Mouse (Mus musculus) ES-Bruce4 (cell line): ENCODE results near the gene Abcc3. TPM values are rescaled to one million over a fixed set of nuclear protein-coding genes. Genes with fewer than 3 reads are reported as not detected.
A peak's percentile ranks its signal among the peaks of the same experiment; 100 is the strongest.

ENCODE experiments used
- H3K27ac ChIP-seq: 2 replicates; pipeline ENCODE4 v1.5.1; 2012; ENCODE audit warnings: low read length, inconsistent platforms; ENCODE audit not compliant: insufficient read depth
- H3K27me3 ChIP-seq: 2 replicates; pipeline ENCODE4 v1.6.1; 2012; ENCODE audit warnings: mild to moderate bottlenecking, low read length, inconsistent platforms; ENCODE audit not compliant: control insufficient read depth, poor library complexity, insufficient read depth, severe bottlenecking
- H3K36me3 ChIP-seq: 2 replicates; pipeline ENCODE4 v1.6.1; 2012; ENCODE audit warnings: inconsistent platforms, mild to moderate bottlenecking, low read length, moderate library complexity; ENCODE audit not compliant: control insufficient read depth, poor library complexity, insufficient read depth, severe bottlenecking
- H3K4me1 ChIP-seq: one replicate; pipeline ENCODE4 v1.8.1; 2011; ENCODE audit warnings: low read length; ENCODE audit not compliant: control insufficient read depth, insufficient read depth
- H3K4me3 ChIP-seq: 2 replicates; pipeline ENCODE4 v1.5.1; 2011; ENCODE audit warnings: low read depth, mild to moderate bottlenecking, low read length
- H3K9ac ChIP-seq: 2 replicates; pipeline ENCODE4 v1.6.1; 2012; ENCODE audit warnings: low read depth, mild to moderate bottlenecking, inconsistent platforms; ENCODE audit not compliant: poor library complexity, severe bottlenecking
- H3K9me3 ChIP-seq: replicated peaks from 2 replicates; pipeline ENCODE4 v1.6.1; 2012; ENCODE audit warnings: mild to moderate bottlenecking, low read length, inconsistent platforms; ENCODE audit not compliant: control insufficient read depth, poor library complexity, insufficient read depth, severe bottlenecking
- CTCF ChIP-seq: IDR thresholded peaks from one replicate; pipeline ENCODE4 v1.8.1; 2011; ENCODE audit warnings: low read depth, low read length
- EP300 ChIP-seq: IDR thresholded peaks from 2 replicates; pipeline ENCODE4 v1.6.1; 2011; ENCODE audit warnings: low read depth, low read length; ENCODE audit not compliant: insufficient read depth
- POLR2A ChIP-seq: IDR thresholded peaks from one replicate; pipeline ENCODE4 v1.8.1; 2011; ENCODE audit warnings: low read length; ENCODE audit not compliant: insufficient read depth
- polyA plus RNA-seq: library from polyadenylated mRNA; stranded (reverse); fragments of >200 nt; gene quantifications from 2 replicates; pipeline ENCODE4 v1.2.4, GENCODE M21; 2011; ENCODE audit warnings: low read depth; ENCODE audit not compliant: missing spikeins, insufficient read depth, insufficient read length

Abcc3 gene
- polyA plus RNA-seq, 1 experiment = 0.24 TPM

DNA sequence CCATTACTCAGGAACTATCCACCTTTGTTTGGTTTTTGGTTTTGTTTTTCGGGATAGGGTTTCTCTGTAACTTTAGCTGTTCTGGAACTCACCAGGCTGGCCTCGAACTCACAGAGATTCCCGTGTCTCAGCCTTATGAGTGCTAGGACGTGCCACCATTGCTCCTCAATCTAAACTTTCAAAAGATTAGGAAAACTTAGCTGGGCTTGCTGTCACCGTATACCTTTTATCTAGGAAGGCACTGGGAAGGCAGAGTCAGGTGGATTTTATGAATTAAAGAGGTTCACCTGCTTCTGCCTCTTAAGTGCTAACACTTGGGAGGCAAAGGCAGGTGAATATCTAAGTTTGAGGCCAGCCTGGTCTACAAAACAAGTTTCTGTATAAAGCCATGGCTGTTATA is 70.2 kb downstream of the Abcc3 start:
- TF ChIP-seq EP300 = no peak
- TF ChIP-seq CTCF = no peak
- no peak for TF ChIP-seq POLR2A
- H3K4me1 ChIP-seq = no peaks in the 10 kb centered on the region

GRCm38 (mm10) chr11:94321931-94322400 is 70.8 kb downstream of the Abcc3 start, which contains the start of gene Luc7l3:
TSS of gene Luc7l3 (minus strand) at chr11:94321988.
- H3K27me3 ChIP-seq = no peaks in the 10 kb centered on the region
- TF ChIP-seq POLR2A (peak; percentile 30), CTCF (no peak)

More for the DNA sequence above, 70.2 kb downstream of the Abcc3 start:
- peaks cover 14% of the 10 kb centered on the region for H3K36me3 ChIP-seq
- no peaks in the 10 kb centered on the region for H3K9me3 ChIP-seq
- peak overlapping the region; percentile 59 for H3K4me3 ChIP-seq
- H3K27ac ChIP-seq = peak overlapping the region; percentile 90
- no peaks in the 10 kb centered on the region for H3K27me3 ChIP-seq
- H3K9ac ChIP-seq = peak overlapping the region; percentile 100

GRCm38 (mm10) chr11:94320969-94321930 is 71.5 kb downstream of the Abcc3 start:
- peak overlapping the region; percentile 100 for H3K9ac ChIP-seq
- peaks cover 24% of the 10 kb centered on the region for H3K36me3 ChIP-seq
- TF ChIP-seq CTCF (no peak), POLR2A (no peak), EP300 (no peak)
- peak overlapping the region; percentile 49 for H3K27ac ChIP-seq
- peak overlapping the region; percentile 99 for H3K4me3 ChIP-seq
- no peaks in the 10 kb centered on the region for H3K4me1 ChIP-seq
- no peaks in the 10 kb centered on the region for H3K27me3 ChIP-seq
- no peaks in the 10 kb centered on the region for H3K9me3 ChIP-seq

More at GRCm38 (mm10) chr11:94321931-94322400, 70.8 kb downstream of the Abcc3 start, which contains the start of gene Luc7l3:
- Histone ChIP-seq H3K4me1 (no peaks in the 10 kb centered on the region), H3K27ac (peak within 1 kb of the TSS; percentile 90), H3K4me3 (peak within 1 kb of the TSS; percentile 99), H3K9me3 (no peaks in the 10 kb centered on the region), H3K9ac (peak within 1 kb of the TSS; percentile 100), H3K36me3 (peaks cover 20% of the 10 kb centered on the region)

DNA sequence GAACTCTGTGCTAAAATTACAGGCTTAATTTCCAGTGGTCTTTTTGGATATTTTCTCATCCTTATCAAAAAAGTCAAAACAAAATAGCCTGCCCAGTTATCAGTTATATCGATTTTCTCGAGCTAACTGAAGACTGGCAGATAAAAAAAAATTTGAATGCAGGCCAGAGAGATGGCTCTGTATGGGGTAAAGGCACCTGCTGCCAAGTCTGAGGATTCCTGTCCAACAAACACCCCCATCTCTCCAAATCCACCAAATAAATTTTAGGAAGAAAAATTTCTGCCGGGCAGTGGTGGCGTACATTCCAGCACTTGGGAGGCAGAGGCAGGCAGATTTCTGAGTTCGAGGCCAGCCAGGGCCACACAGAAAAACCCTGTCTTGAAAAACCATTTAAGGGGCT is 74.7 kb downstream of the Abcc3 start:
- no peak overlapping the region; the same call in 1 of the 2 replicates for H3K4me3 ChIP-seq
- H3K9me3 ChIP-seq = no peaks in the 10 kb centered on the region

DNA sequence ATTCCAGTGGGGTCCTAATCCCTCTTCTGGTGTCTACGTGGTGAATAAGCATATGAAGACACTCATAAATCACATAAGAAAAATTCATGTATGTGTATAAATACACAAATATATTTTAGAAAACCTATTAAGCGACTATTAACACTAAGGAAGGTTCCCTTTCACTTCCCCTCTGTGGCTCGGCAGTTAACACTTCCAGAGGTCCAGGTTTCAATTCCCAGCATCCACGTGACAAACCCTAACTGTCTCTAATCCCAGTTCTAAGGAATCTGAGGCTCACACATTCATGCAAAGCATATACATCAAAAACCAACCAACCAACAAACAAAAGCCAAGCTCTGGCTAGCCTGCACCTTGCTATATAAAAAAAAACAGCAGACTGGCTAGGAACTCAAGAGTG is 75.3 kb downstream of the Abcc3 start:
- peaks cover 36% of the 10 kb centered on the region for H3K36me3 ChIP-seq
- TF ChIP-seq POLR2A = no peak
- TF ChIP-seq EP300 = no peak
- no peak for TF ChIP-seq CTCF
- no peak overlapping the region for H3K4me3 ChIP-seq
- no peak overlapping the region for H3K27ac ChIP-seq
- H3K27me3 ChIP-seq = no peaks in the 10 kb centered on the region
- peak overlapping the region; percentile 9; the same call in 1 of the 2 replicates for H3K9ac ChIP-seq
- no peaks in the 10 kb centered on the region for H3K9me3 ChIP-seq
- no peaks in the 10 kb centered on the region for H3K4me1 ChIP-seq

More for the DNA sequence above, 74.7 kb downstream of the Abcc3 start:
- H3K27me3 ChIP-seq = no peaks in the 10 kb centered on the region
- no peak overlapping the region for H3K27ac ChIP-seq
- TF ChIP-seq POLR2A = no peak
- TF ChIP-seq EP300 = no peak
- no peak for TF ChIP-seq CTCF
- H3K4me1 ChIP-seq = no peaks in the 10 kb centered on the region
- peaks cover 35% of the 10 kb centered on the region for H3K36me3 ChIP-seq
- H3K9ac ChIP-seq = peak overlapping the region; percentile 9

- Histone ChIP-seq H3K9me3 (no peaks in the 10 kb centered on the region), H3K27me3 (no peaks in the 10 kb centered on the region), H3K27ac (no peak overlapping the region), H3K4me1 (no peaks in the 10 kb centered on the region), H3K36me3 (peaks cover 36% of the 10 kb centered on the region), H3K9ac (peak overlapping the region; percentile 9; the same call in 1 of the 2 replicates), H3K4me3 (no peak overlapping the region)
- no peak for TF ChIP-seq CTCF
- TF ChIP-seq POLR2A = no peak
- no peak for TF ChIP-seq EP300
These were observed 75.8 kb downstream of the Abcc3 start for GRCm38 (mm10) chr11:94317014-94317413.
